Mouse (Mus musculus): ENCODE data around the gene Flvcr2. TPM values are rescaled to one million over a fixed set of nuclear protein-coding genes. Genes with fewer than 3 reads are reported as not detected.

Gene Flvcr2
- polyA plus RNA-seq, 1 experiment = 0.74 TPM

DNA sequence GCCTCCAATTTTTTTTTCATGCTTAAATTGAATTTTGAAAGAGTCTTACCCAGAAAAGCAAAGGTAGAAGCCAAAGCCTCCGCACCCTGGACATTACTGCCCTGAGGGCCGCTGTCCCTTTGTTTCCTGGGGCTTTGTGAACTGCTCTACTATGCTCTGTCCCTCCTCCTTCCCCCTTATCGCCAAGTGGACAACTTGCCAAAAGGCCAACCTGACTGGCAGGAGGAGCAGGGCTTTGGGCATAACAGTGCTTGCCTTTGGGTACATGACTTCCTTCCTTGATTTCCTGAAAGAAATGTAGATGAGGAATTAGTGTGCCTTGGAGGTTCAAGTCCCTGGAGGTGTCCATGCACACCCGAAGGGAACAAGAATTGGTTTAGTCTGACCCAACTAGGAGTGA is 15.1 kb downstream of the Flvcr2 start:
- no peak overlapping the region for H3K4me3 ChIP-seq
- no peak overlapping the region for H3ac ChIP-seq (ENCODE audit: control insufficient read depth, insufficient read length)
- no peak overlapping the region for H3K4me2 ChIP-seq (ENCODE audit: low read depth)
- H3K36me3 ChIP-seq (ENCODE audit: control insufficient read depth, insufficient read depth) = no peaks in the 10 kb centered on the region
- no peaks in the 10 kb centered on the region for H3K79me2 ChIP-seq (ENCODE audit: control insufficient read depth, insufficient read depth)
- TF ChIP-seq POLR2A (IDR thresholded peaks at IDR 0.05; ENCODE audit: insufficient read length, low read depth) = no peak
- no peak for TF ChIP-seq TCF3 (IDR thresholded peaks at IDR 0.05; ENCODE audit: insufficient read length, low read depth)
- TF ChIP-seq SRF (IDR thresholded peaks at IDR 0.05; ENCODE audit: control insufficient read depth, insufficient read length, low read depth) = no peak
- no peak for TF ChIP-seq E2F4 (IDR thresholded peaks at IDR 0.05; ENCODE audit: insufficient read depth)
- no peak for TF ChIP-seq MYOG (IDR thresholded peaks at IDR 0.05; ENCODE audit: control insufficient read depth in 1 of 3, insufficient read depth in 1 of 3, insufficient read length in 2 of 3, low read depth in 2 of 3)
- TF ChIP-seq TCF12 (IDR thresholded peaks at IDR 0.05; ENCODE audit: insufficient read depth, poor library complexity, severe bottlenecking) = no peak
- TF ChIP-seq MAX (IDR thresholded peaks at IDR 0.05; ENCODE audit: low read depth) = no peak
- no peak for TF ChIP-seq REST (IDR thresholded peaks at IDR 0.05; ENCODE audit: insufficient read depth, insufficient read length)
- TF ChIP-seq MYOD1 (IDR thresholded peaks at IDR 0.05; ENCODE audit: control insufficient read depth in 1 of 3, insufficient read length in 2 of 3, low read depth in 2 of 3) = no peak
- TF ChIP-seq USF1 (IDR thresholded peaks at IDR 0.05; ENCODE audit: low read depth) = no peak
- no peaks in the 10 kb centered on the region for H3K27me3 ChIP-seq (ENCODE audit: control insufficient read depth, insufficient read depth, insufficient read length)

DNA sequence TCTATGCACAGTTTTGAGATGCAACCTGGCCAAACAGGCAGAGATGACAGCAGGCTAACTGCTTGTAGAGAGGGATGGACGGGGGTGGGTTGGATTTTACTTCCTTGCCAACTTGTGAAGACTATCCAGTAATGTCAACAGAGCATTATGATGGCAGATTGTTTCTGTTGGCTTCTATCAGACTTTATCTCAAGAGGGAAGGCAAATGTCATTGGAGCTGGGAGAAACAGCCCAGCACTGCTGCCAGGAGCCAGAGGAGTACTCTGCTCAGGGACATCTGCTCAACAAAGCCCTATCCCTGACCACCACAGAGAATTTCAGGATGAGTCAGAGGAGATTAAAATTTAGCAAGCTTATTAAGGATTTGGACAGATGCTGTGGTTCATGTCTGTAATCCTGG is 18.3 kb downstream of the Flvcr2 start:
- Histone ChIP-seq H3K79me2 (ENCODE audit: control insufficient read depth, insufficient read depth) (no peaks in the 10 kb centered on the region), H3K27me3 (ENCODE audit: control insufficient read depth, insufficient read depth, insufficient read length) (peaks cover 15% of the 10 kb centered on the region), H3K4me3 (no peak overlapping the region), H3K4me2 (ENCODE audit: low read depth) (no peak overlapping the region), H3ac (ENCODE audit: control insufficient read depth, insufficient read length) (no peak overlapping the region), H3K36me3 (ENCODE audit: control insufficient read depth, insufficient read depth) (no peaks in the 10 kb centered on the region)
- TF ChIP-seq POLR2AphosphoS2 (IDR thresholded peaks at IDR 0.05; ENCODE audit: insufficient read length, low read depth) (no peak), TCF3 (IDR thresholded peaks at IDR 0.05; ENCODE audit: insufficient read length, low read depth) (no peak), MYOD1 (IDR thresholded peaks at IDR 0.05; ENCODE audit: control insufficient read depth in 1 of 3, insufficient read length in 2 of 3, low read depth in 2 of 3) (no peak), CEBPB (IDR thresholded peaks at IDR 0.05; ENCODE audit: insufficient read depth, poor library complexity, severe bottlenecking) (no peak), E2F4 (IDR thresholded peaks at IDR 0.05; ENCODE audit: insufficient read depth) (no peak), MYOG (IDR thresholded peaks at IDR 0.05; ENCODE audit: control insufficient read depth in 1 of 3, insufficient read depth in 1 of 3, insufficient read length in 2 of 3, low read depth in 2 of 3) (no peak), SRF (IDR thresholded peaks at IDR 0.05; ENCODE audit: control insufficient read depth, insufficient read length, low read depth) (no peak), MAX (IDR thresholded peaks at IDR 0.05; ENCODE audit: low read depth) (no peak), REST (IDR thresholded peaks at IDR 0.05; ENCODE audit: insufficient read depth, insufficient read length) (no peak), POLR2A (IDR thresholded peaks at IDR 0.05; ENCODE audit: insufficient read length, low read depth) (no peak)

DNA sequence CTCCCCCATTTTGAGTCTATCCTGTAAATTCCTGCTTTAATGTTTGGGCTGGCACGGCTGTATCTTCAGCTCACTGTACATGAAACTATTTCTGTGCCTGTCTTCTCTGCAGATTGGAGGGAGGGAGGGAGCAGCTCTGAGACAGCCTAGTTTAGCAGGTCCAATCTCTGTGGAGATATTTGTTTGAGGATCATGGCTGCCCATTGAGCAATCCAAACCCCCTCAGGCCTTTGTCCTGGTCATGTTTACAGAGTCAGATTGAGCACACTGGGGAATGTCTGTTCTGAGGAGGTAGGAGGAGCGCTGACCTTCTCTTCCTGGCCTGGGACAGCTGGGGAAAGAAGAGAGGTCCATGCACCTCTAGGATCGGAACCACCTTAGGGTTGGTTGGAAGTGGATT is 19.9 kb downstream of the Flvcr2 start:
- no peaks in the 10 kb centered on the region for H3K79me2 ChIP-seq (ENCODE audit: control insufficient read depth, insufficient read depth)
- peaks cover 15% of the 10 kb centered on the region for H3K27me3 ChIP-seq (ENCODE audit: control insufficient read depth, insufficient read depth, insufficient read length)
- no peak overlapping the region for H3K4me3 ChIP-seq
- TF ChIP-seq POLR2AphosphoS2 (IDR thresholded peaks at IDR 0.05; ENCODE audit: insufficient read length, low read depth) (no peak), SRF (IDR thresholded peaks at IDR 0.05; ENCODE audit: control insufficient read depth, insufficient read length, low read depth) (no peak), MAX (IDR thresholded peaks at IDR 0.05; ENCODE audit: low read depth) (no peak), TCF3 (IDR thresholded peaks at IDR 0.05; ENCODE audit: insufficient read length, low read depth) (no peak), REST (IDR thresholded peaks at IDR 0.05; ENCODE audit: insufficient read depth, insufficient read length) (no peak), MYOD1 (IDR thresholded peaks at IDR 0.05; ENCODE audit: control insufficient read depth in 1 of 3, insufficient read length in 2 of 3, low read depth in 2 of 3) (no peak), POLR2A (IDR thresholded peaks at IDR 0.05; ENCODE audit: insufficient read length, low read depth) (no peak), E2F4 (IDR thresholded peaks at IDR 0.05; ENCODE audit: insufficient read depth) (no peak), MYOG (IDR thresholded peaks at IDR 0.05; ENCODE audit: control insufficient read depth in 1 of 3, insufficient read depth in 1 of 3, insufficient read length in 2 of 3, low read depth in 2 of 3) (no peak), USF1 (IDR thresholded peaks at IDR 0.05; ENCODE audit: low read depth) (no peak), CEBPB (IDR thresholded peaks at IDR 0.05; ENCODE audit: insufficient read depth, poor library complexity, severe bottlenecking) (no peak), TCF12 (IDR thresholded peaks at IDR 0.05; ENCODE audit: insufficient read depth, poor library complexity, severe bottlenecking) (no peak)
- H3K4me2 ChIP-seq (ENCODE audit: low read depth) = no peak overlapping the region
- H3K36me3 ChIP-seq (ENCODE audit: control insufficient read depth, insufficient read depth) = no peaks in the 10 kb centered on the region
- H3ac ChIP-seq (ENCODE audit: control insufficient read depth, insufficient read length) = no peak overlapping the region

DNA sequence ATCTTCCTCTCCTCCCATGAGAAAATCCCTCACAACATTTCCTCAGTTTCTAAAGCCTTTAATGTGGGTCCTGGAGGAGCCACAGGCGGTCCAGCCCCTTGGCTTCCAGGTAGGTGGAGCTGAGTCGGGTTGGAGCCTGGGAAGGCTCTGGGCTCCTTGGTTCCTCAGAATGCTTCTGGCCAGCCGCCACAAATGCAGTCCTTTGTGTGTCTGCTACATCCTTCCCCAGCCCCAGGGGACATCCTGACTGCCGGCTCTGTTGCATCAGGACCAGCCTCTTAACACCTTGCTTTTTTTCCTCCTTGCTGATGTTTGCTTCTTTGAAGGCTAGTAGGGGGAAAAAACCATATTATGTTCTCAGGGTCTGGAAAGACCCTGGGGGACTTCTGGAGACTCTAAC is 21.4 kb downstream of the Flvcr2 start:
- no peak for TF ChIP-seq POLR2A (IDR thresholded peaks at IDR 0.05; ENCODE audit: insufficient read length, low read depth)
- TF ChIP-seq POLR2AphosphoS2 (IDR thresholded peaks at IDR 0.05; ENCODE audit: insufficient read length, low read depth) = no peak
- no peak for TF ChIP-seq MYOD1 (IDR thresholded peaks at IDR 0.05; ENCODE audit: control insufficient read depth in 1 of 3, insufficient read length in 2 of 3, low read depth in 2 of 3)
- TF ChIP-seq TCF3 (IDR thresholded peaks at IDR 0.05; ENCODE audit: insufficient read length, low read depth) = no peak
- TF ChIP-seq USF1 (IDR thresholded peaks at IDR 0.05; ENCODE audit: low read depth) = no peak
- no peak for TF ChIP-seq CEBPB (IDR thresholded peaks at IDR 0.05; ENCODE audit: insufficient read depth, poor library complexity, severe bottlenecking)
- no peak for TF ChIP-seq MAX (IDR thresholded peaks at IDR 0.05; ENCODE audit: low read depth)
- no peak for TF ChIP-seq MYOG (IDR thresholded peaks at IDR 0.05; ENCODE audit: control insufficient read depth in 1 of 3, insufficient read depth in 1 of 3, insufficient read length in 2 of 3, low read depth in 2 of 3)
- TF ChIP-seq SRF (IDR thresholded peaks at IDR 0.05; ENCODE audit: control insufficient read depth, insufficient read length, low read depth) = no peak
- no peak for TF ChIP-seq REST (IDR thresholded peaks at IDR 0.05; ENCODE audit: insufficient read depth, insufficient read length)
- TF ChIP-seq TCF12 (IDR thresholded peaks at IDR 0.05; ENCODE audit: insufficient read depth, poor library complexity, severe bottlenecking) = no peak
- TF ChIP-seq E2F4 (IDR thresholded peaks at IDR 0.05; ENCODE audit: insufficient read depth) = no peak
- no peak overlapping the region for H3ac ChIP-seq (ENCODE audit: control insufficient read depth, insufficient read length)
- no peaks in the 10 kb centered on the region for H3K79me2 ChIP-seq (ENCODE audit: control insufficient read depth, insufficient read depth)
- no peak overlapping the region for H3K4me3 ChIP-seq
- no peak overlapping the region for H3K4me2 ChIP-seq (ENCODE audit: low read depth)
- peaks cover 15% of the 10 kb centered on the region for H3K27me3 ChIP-seq (ENCODE audit: control insufficient read depth, insufficient read depth, insufficient read length)
- H3K36me3 ChIP-seq (ENCODE audit: control insufficient read depth, insufficient read depth) = no peaks in the 10 kb centered on the region
